Comparison of ENCODE assay signal across 8 mouse cellular contexts in the genomic region with DNA sequence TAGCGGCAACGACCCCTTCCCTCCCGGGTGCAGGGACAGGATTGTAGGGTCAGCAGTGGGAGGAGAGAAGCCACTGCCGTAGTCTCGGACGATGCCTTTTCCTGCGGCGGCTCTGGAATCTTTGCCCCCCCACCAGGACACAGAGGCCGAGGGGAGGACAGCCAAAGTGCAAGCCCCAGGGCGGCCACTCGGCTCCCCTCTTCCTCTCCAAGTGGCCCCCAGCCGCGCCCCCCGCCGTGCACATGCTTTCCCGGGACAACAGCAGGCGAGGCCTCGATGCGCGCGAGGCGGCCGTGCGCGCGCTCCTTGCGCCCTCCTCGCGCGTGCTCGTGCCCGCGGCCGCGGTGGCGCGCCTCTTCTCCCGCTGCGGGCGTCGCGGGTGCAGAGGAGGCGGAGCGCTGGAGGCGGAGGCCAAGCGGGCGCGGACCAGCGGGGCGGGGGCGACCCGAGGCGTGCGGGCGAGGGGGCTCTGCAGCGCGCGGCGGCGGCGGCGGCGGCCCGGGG.
DNase-seq lines count a peak whose midpoint lies in the region; ATAC-seq and TF ChIP-seq lines count a peak whose summit lies in the region.

No protein-coding gene starts in this region.

- peaks cover 55% of the 10 kb centered on the region for H3K27me3 ChIP-seq in erythroblast, embryonic 14.5 days (ENCODE audit: control insufficient read depth)
- no peaks in the 10 kb centered on the region for H3K27me3 ChIP-seq in heart, embryonic 13.5 days (replicated peaks)
- H3K27me3 ChIP-seq in liver, embryonic 12.5 days (replicated peaks), result peaks cover 59% of the 10 kb centered on the region

- no peaks in the 10 kb centered on the region for H3K36me3 ChIP-seq in erythroblast, embryonic 14.5 days (ENCODE audit: control insufficient read depth)
- H3K36me3 ChIP-seq in heart, embryonic 13.5 days, result no peaks in the 10 kb centered on the region
- H3K36me3 ChIP-seq in liver, embryonic 12.5 days, result no peaks in the 10 kb centered on the region

- peak; percentile 93 for DNase-seq in kidney, postnatal 10 days
- peak; percentile 94 for DNase-seq in neural tube, embryonic 10.5 days (ENCODE audit: extremely low spot score, low spot score)
- DNase-seq in telencephalon, adult 2 months (ENCODE audit: low read depth, low spot score), result peak; percentile 43

- no peak for ATAC-seq in erythroblast, adult 5-6 weeks (replicated peaks; ENCODE audit: low FRiP score, poor library complexity, severe bottlenecking)
- peak; percentile 74; the same call in 1 of the 2 replicates for ATAC-seq in heart, embryonic 13.5 days (ENCODE audit: extremely low read depth, insufficient number of reproducible peaks, low FRiP score, low TSS enrichment)
- ATAC-seq in liver, embryonic 12.5 days, result peak; percentile 61

- TF ChIP-seq CTCF in embryonic fibroblast, embryonic 13.5 days (IDR thresholded peaks at IDR 0.05; ENCODE audit: borderline replicate concordance, insufficient read depth, low read length), result no peak

- TF ChIP-seq POLR2A in embryonic fibroblast, embryonic 13.5 days (IDR thresholded peaks at IDR 0.05; ENCODE audit: low read depth, low read length), result peak; percentile 51; the same call in 1 of the 2 replicates

- H3K27ac ChIP-seq in embryonic fibroblast, embryonic 13.5 days (ENCODE audit: insufficient read depth, low read length), result no peak overlapping the region
- H3K27ac ChIP-seq in heart, embryonic 13.5 days (replicated peaks), result peak overlapping the region; percentile 81
- H3K27ac ChIP-seq in liver, embryonic 12.5 days, result no peak overlapping the region

- WGBS in heart, embryonic 13.5 days, result 1% methylated on average over 64 of the region's 64 CpGs
- under 1% methylated on average over 44 of the region's 64 CpGs for WGBS in liver, embryonic 12.5 days (ENCODE audit: insufficient replicate concordance)

- peak overlapping the region; percentile 56 for H3K4me3 ChIP-seq in erythroblast, embryonic 14.5 days (replicated peaks)
- peak overlapping the region; percentile 57 for H3K4me3 ChIP-seq in embryonic fibroblast, embryonic 13.5 days (ENCODE audit: insufficient read depth, low read length)
- H3K4me3 ChIP-seq in heart, embryonic 13.5 days, result peak overlapping the region; percentile 86
- H3K4me3 ChIP-seq in liver, embryonic 12.5 days, result peak overlapping the region; percentile 59

- peak overlapping the region; percentile 96 for H3K9ac ChIP-seq in heart, embryonic 13.5 days
- H3K9ac ChIP-seq in liver, embryonic 12.5 days, result peak overlapping the region; percentile 60

- no peaks in the 10 kb centered on the region; the same call in 1 of the 2 replicates for H3K9me3 ChIP-seq in erythroblast, embryonic 14.5 days (ENCODE audit: control insufficient read depth, low read length)
- no peaks in the 10 kb centered on the region for H3K9me3 ChIP-seq in heart, embryonic 13.5 days
- no peaks in the 10 kb centered on the region for H3K9me3 ChIP-seq in liver, embryonic 12.5 days (replicated peaks)

- H3K4me1 ChIP-seq in erythroblast, embryonic 14.5 days (ENCODE audit: control insufficient read depth), result no peaks in the 10 kb centered on the region; the same call in none of the 2 replicates
- peaks cover 4% of the 10 kb centered on the region; the same call in 1 of the 2 replicates for H3K4me1 ChIP-seq in embryonic fibroblast, embryonic 13.5 days (ENCODE audit: control insufficient read depth, insufficient read depth, low read length)
- peaks cover 72% of the 10 kb centered on the region for H3K4me1 ChIP-seq in heart, embryonic 13.5 days
- H3K4me1 ChIP-seq in liver, embryonic 12.5 days, result 0 out of 2 replicates have a peak, but pooled peaks cover 6% of the 10 kb centered on the region

- peak overlapping the region; percentile 74 for H3K4me2 ChIP-seq in heart, embryonic 13.5 days
- peak overlapping the region; percentile 70 for H3K4me2 ChIP-seq in liver, embryonic 12.5 days

Comparison
In these comparisons a context has a peak if more than half of its experiments do, and no peak if none do; other contexts are left out.
1. DNase-seq: peak in every context shown above with its lines; median percentile 94 in neural tube, embryonic 10.5 days; 93 in kidney, postnatal 10 days; 43 in telencephalon, adult 2 months.